Mouse (Mus musculus) heart, embryonic 12.5 days (tissue): ENCODE measurements around the gene Olfr1204. TPM values are rescaled to one million over a fixed set of nuclear protein-coding genes. Genes with fewer than 3 reads are reported as not detected.

ENCODE experiments used
- ATAC-seq: fragments of 200-750 bp; cut with Nextera tagmentation; 2 replicates; pipeline ENCODE4 v1.8.0; 2017; ENCODE audit warnings: moderate TSS enrichment, moderate library complexity; ENCODE audit not compliant: insufficient number of reproducible peaks, low FRiP score
- H3K27ac ChIP-seq: fragments of 300-500 bp; sonication (generic); 2 replicates; pipeline ENCODE4 v1.5.1; 2016; ENCODE audit warnings: mild to moderate bottlenecking, moderate library complexity; ENCODE audit not compliant: poor library complexity, severe bottlenecking
- H3K27me3 ChIP-seq: fragments of 300-500 bp; sonication (generic); replicated peaks from 2 replicates; pipeline ENCODE4 v1.6.1; 2016; ENCODE audit warnings: mild to moderate bottlenecking, moderate library complexity
- H3K36me3 ChIP-seq: fragments of 300-500 bp; sonication (generic); 2 replicates; pipeline ENCODE4 v1.6.1; 2016; ENCODE audit warnings: mild to moderate bottlenecking, moderate library complexity
- H3K4me1 ChIP-seq: fragments of 300-500 bp; sonication (generic); replicated peaks from 2 replicates; pipeline ENCODE4 v1.6.1; 2016; ENCODE audit warnings: mild to moderate bottlenecking
- H3K4me2 ChIP-seq: fragments of 300-500 bp; sonication (generic); 2 replicates; pipeline ENCODE4 v1.6.1; 2016; ENCODE audit warnings: mild to moderate bottlenecking, moderate library complexity
- H3K4me3 ChIP-seq: fragments of 300-500 bp; sonication (generic); 2 replicates; pipeline ENCODE4 v1.5.1; 2016; ENCODE audit warnings: mild to moderate bottlenecking
- H3K9ac ChIP-seq: fragments of 300-500 bp; sonication (generic); 2 replicates; pipeline ENCODE4 v1.6.1; 2016; ENCODE audit warnings: mild to moderate bottlenecking, moderate library complexity
- H3K9me3 ChIP-seq: fragments of 300-500 bp; sonication (generic); replicated peaks from 2 replicates; pipeline ENCODE4 v1.6.1; 2016; ENCODE audit warnings: mild to moderate bottlenecking, moderate library complexity
- WGBS: fragments of 180-500 bp; shearing (Covaris S2); methylation state at CpG from one replicate; pipeline ENCODE4 v1.1.7; 2016; 5-methylcytosine and 5-hydroxymethylcytosine counted together
- polyA plus RNA-seq: library from polyadenylated mRNA; unstranded; fragments of >200 nt; fragmentation: Nextera tagmentation; extraction: Ambion mirVana; gene quantifications from 2 replicates; pipeline ENCODE4 v1.2.1, GENCODE M21; 2016

The Olfr1204 gene
- not detected in 2 replicates for polyA plus RNA-seq

GRCm38 (mm10) chr2:88848992-88849391 lies at the start of gene Olfr1204:
Gene Olfr1204 (plus strand): TSS chr2:88849292.
- H3K9ac ChIP-seq: no peak within 1 kb of the TSS
- 80% methylated on average over 1 of the region's 1 CpGs for WGBS
- H3K9me3 ChIP-seq: no peaks in the 10 kb centered on the region
- no peaks in the 10 kb centered on the region for H3K36me3 ChIP-seq
- no peak for ATAC-seq
- H3K4me1 ChIP-seq: no peaks in the 10 kb centered on the region
- no peak within 1 kb of the TSS for H3K4me3 ChIP-seq
- H3K27me3 ChIP-seq: no peaks in the 10 kb centered on the region
- H3K27ac ChIP-seq: no peak within 1 kb of the TSS
- H3K4me2 ChIP-seq: no peak within 1 kb of the TSS

- Histone ChIP-seq H3K4me1 (no peaks in the 10 kb centered on the region), H3K27ac (no peak within 1 kb of the TSS), H3K4me2 (no peak within 1 kb of the TSS), H3K36me3 (no peaks in the 10 kb centered on the region), H3K9me3 (no peaks in the 10 kb centered on the region), H3K9ac (no peak within 1 kb of the TSS), H3K4me3 (no peak within 1 kb of the TSS), H3K27me3 (no peaks in the 10 kb centered on the region)
- 78% methylated on average over 1 of the region's 1 CpGs for WGBS
- no peak for ATAC-seq
Observed at GRCm38 (mm10) chr2:88814196-88814595, 34.9 kb upstream of the Olfr1204 start, which contains the start of gene Olfr1202. Gene Olfr1202 (plus strand): TSS chr2:88814496.

GRCm38 (mm10) chr2:88829437-88829836 lies 19.7 kb upstream of the Olfr1204 start, which contains the start of gene Olfr1205:
Gene Olfr1205 (plus strand): TSS chr2:88829737.
- H3K27ac ChIP-seq: no peak within 1 kb of the TSS
- H3K36me3 ChIP-seq: no peaks in the 10 kb centered on the region
- H3K4me1 ChIP-seq: no peaks in the 10 kb centered on the region
- H3K4me2 ChIP-seq: no peak within 1 kb of the TSS
- 0 out of 2 replicates have a peak, but pooled peaks cover 4% of the 10 kb centered on the region for H3K9me3 ChIP-seq
- ATAC-seq: no peak
- H3K27me3 ChIP-seq: no peaks in the 10 kb centered on the region
- H3K4me3 ChIP-seq: no peak within 1 kb of the TSS
- no peak within 1 kb of the TSS for H3K9ac ChIP-seq
- 73% methylated on average over 2 of the region's 2 CpGs for WGBS

GRCm38 (mm10) chr2:88838477-88838876 lies 10.6 kb upstream of the Olfr1204 start:
- WGBS: 69% methylated on average over 2 of the region's 2 CpGs
- no peak for ATAC-seq
- no peaks in the 10 kb centered on the region for H3K4me1 ChIP-seq

GRCm38 (mm10) chr2:88862931-88863330 lies 13.8 kb downstream of the Olfr1204 start, which contains the start of gene Olfr1206:
Gene Olfr1206 (plus strand): TSS chr2:88863231.
- Histone ChIP-seq H3K4me3 (no peak within 1 kb of the TSS), H3K9me3 (0 out of 2 replicates have a peak, but pooled peaks cover 2% of the 10 kb centered on the region), H3K27ac (no peak within 1 kb of the TSS), H3K4me1 (no peaks in the 10 kb centered on the region), H3K27me3 (no peaks in the 10 kb centered on the region), H3K9ac (no peak within 1 kb of the TSS), H3K4me2 (no peak within 1 kb of the TSS), H3K36me3 (no peaks in the 10 kb centered on the region)
- 69% methylated on average over 2 of the region's 2 CpGs for WGBS
- no peak for ATAC-seq

More at GRCm38 (mm10) chr2:88838477-88838876, 10.6 kb upstream of the Olfr1204 start:
- Histone ChIP-seq H3K27ac (no peak overlapping the region), H3K27me3 (no peaks in the 10 kb centered on the region), H3K4me2 (no peak overlapping the region), H3K36me3 (no peaks in the 10 kb centered on the region), H3K9ac (no peak overlapping the region), H3K9me3 (no peaks in the 10 kb centered on the region), H3K4me3 (no peak overlapping the region)

- Histone ChIP-seq H3K9ac (no peak within 1 kb of the TSS), H3K27ac (no peak within 1 kb of the TSS), H3K4me2 (no peak within 1 kb of the TSS), H3K9me3 (no peaks in the 10 kb centered on the region), H3K4me3 (no peak within 1 kb of the TSS), H3K4me1 (no peaks in the 10 kb centered on the region), H3K27me3 (no peaks in the 10 kb centered on the region), H3K36me3 (no peaks in the 10 kb centered on the region)
- ATAC-seq: no peak
Observed at GRCm38 (mm10) chr2:88902211-88902610, 53.1 kb downstream of the Olfr1204 start, which contains the start of gene Olfr1208. Gene Olfr1208 (minus strand): TSS chr2:88902311.

Other genes with a start within 250 kb of the Olfr1204 start
- not detected in 2 replicates for gene Olfr1191-ps1, start 208.8 kb upstream of the Olfr1204 start, polyA plus RNA-seq
- not detected in 2 replicates for gene Olfr1192-ps1, start 200.8 kb upstream of the Olfr1204 start, polyA plus RNA-seq
- gene Olfr1193, start 173.7 kb upstream of the Olfr1204 start, polyA plus RNA-seq: not detected in 2 replicates
- gene Olfr1195, start 160.1 kb upstream of the Olfr1204 start, polyA plus RNA-seq: not detected in 2 replicates
- not detected in 2 replicates for gene Olfr1196, start 144.7 kb upstream of the Olfr1204 start, polyA plus RNA-seq
- gene Olfr1197, start 116.9 kb upstream of the Olfr1204 start, polyA plus RNA-seq: not detected in 2 replicates
- gene Olfr1198, start 97.9 kb upstream of the Olfr1204 start, polyA plus RNA-seq: not detected in 2 replicates
- gene Olfr1199, start 88.8 kb upstream of the Olfr1204 start, polyA plus RNA-seq: not detected in 2 replicates
- not detected in 2 replicates for gene Olfr1200, start 78.8 kb upstream of the Olfr1204 start, polyA plus RNA-seq
- gene Olfr1201, start 56.3 kb upstream of the Olfr1204 start, polyA plus RNA-seq: not detected in 2 replicates
- not detected in 2 replicates for gene Olfr1202, start 34.8 kb upstream of the Olfr1204 start, polyA plus RNA-seq
- not detected in 2 replicates for gene Olfr1205, start 19.6 kb upstream of the Olfr1204 start, polyA plus RNA-seq
- gene Olfr1206, start 13.9 kb downstream of the Olfr1204 start, polyA plus RNA-seq: not detected in 2 replicates
- gene Olfr1208, start 53.0 kb downstream of the Olfr1204 start, polyA plus RNA-seq: not detected in 2 replicates
- gene Olfr1209, start 65.9 kb downstream of the Olfr1204 start, polyA plus RNA-seq: not detected in 2 replicates
- not detected in 2 replicates for gene Olfr1211, start 88.8 kb downstream of the Olfr1204 start, polyA plus RNA-seq
- not detected in 2 replicates for gene Olfr1212, start 104.7 kb downstream of the Olfr1204 start, polyA plus RNA-seq
- gene Gm13762, start 131.0 kb downstream of the Olfr1204 start, polyA plus RNA-seq: not detected in 2 replicates
- not detected in 2 replicates for gene Olfr1214, start 143.4 kb downstream of the Olfr1204 start, polyA plus RNA-seq
- gene Olfr1215, start 157.7 kb downstream of the Olfr1204 start, polyA plus RNA-seq: not detected in 2 replicates
- gene Olfr1216, start 169.0 kb downstream of the Olfr1204 start, polyA plus RNA-seq: not detected in 2 replicates
- not detected in 2 replicates for gene Olfr1217, start 182.8 kb downstream of the Olfr1204 start, polyA plus RNA-seq
- not detected in 2 replicates for gene Olfr1218, start 211.9 kb downstream of the Olfr1204 start, polyA plus RNA-seq
- not detected in 2 replicates for gene Olfr1219, start 234.2 kb downstream of the Olfr1204 start, polyA plus RNA-seq